ENCODE assay signal across 9 mouse cellular contexts in genomic region chr11:96319071-96319902, GRCm38 (mm10). TPM values are rescaled to one million over a fixed set of nuclear protein-coding genes. Genes with fewer than 3 reads are reported as not detected.
DNase-seq lines count a peak whose midpoint lies in the region; ATAC-seq and TF ChIP-seq lines count a peak whose summit lies in the region.
"Had no signal": no experiment of that assay in that cellular context is flagged by ENCODE, and none has a peak within 500 bp of the region (broad histone marks: within the 10 kb centered on the region; RNA-seq: fewer than 3 reads in every experiment).

No protein-coding gene starts in this region.

- peak overlapping the region; percentile 34 for H3K4me3 ChIP-seq in testis, adult 2 months (ENCODE audit: control insufficient read depth, low read depth, low read length)
- peak overlapping the region; percentile 49 for H3K4me3 ChIP-seq in heart, embryonic 15.5 days
- peak overlapping the region; percentile 99 for H3K4me3 ChIP-seq in neural tube, embryonic 13.5 days

- H3K36me3 ChIP-seq in testis, adult 2 months (ENCODE audit: control insufficient read depth, insufficient read depth, low read length), result no peaks in the 10 kb centered on the region
- H3K36me3 ChIP-seq in heart, embryonic 15.5 days, result no peaks in the 10 kb centered on the region
- peaks cover 10% of the 10 kb centered on the region; the same call in 1 of the 2 replicates for H3K36me3 ChIP-seq in neural tube, embryonic 13.5 days

- H3K27me3 ChIP-seq in testis, adult 2 months (ENCODE audit: control insufficient read depth, insufficient read depth, low read length), result peaks cover 10% of the 10 kb centered on the region; the same call in 1 of the 2 replicates
- H3K27me3 ChIP-seq in heart, embryonic 15.5 days, result peaks cover 100% of the 10 kb centered on the region
- no peaks in the 10 kb centered on the region for H3K27me3 ChIP-seq in neural tube, embryonic 13.5 days

- ATAC-seq in heart, embryonic 15.5 days (replicated peaks; ENCODE audit: insufficient number of reproducible peaks, insufficient read depth, low FRiP score, low read depth), result peak; percentile 9; the same call in 1 of the 2 replicates
- ATAC-seq in neural tube, embryonic 13.5 days (ENCODE audit: low read depth), result peak; percentile 88

- H3K4me1 ChIP-seq in testis, adult 2 months (ENCODE audit: control insufficient read depth, insufficient read depth, low read length), result peaks cover 7% of the 10 kb centered on the region
- H3K4me1 ChIP-seq in heart, embryonic 15.5 days (replicated peaks), result peaks cover 13% of the 10 kb centered on the region
- H3K4me1 ChIP-seq in neural tube, embryonic 13.5 days (replicated peaks), result peaks cover 89% of the 10 kb centered on the region

- no peak for TF ChIP-seq CTCF in testis, adult 2 months (IDR thresholded peaks at IDR 0.05; ENCODE audit: control insufficient read depth, insufficient read depth, insufficient replicate concordance, low read depth, low read length)

- WGBS in heart, embryonic 15.5 days, result 1% methylated on average over 34 of the region's 34 CpGs
- under 1% methylated on average over 34 of the region's 34 CpGs for WGBS in large intestine, adult 2 months
- under 1% methylated on average over 34 of the region's 34 CpGs for WGBS in neural tube, embryonic 13.5 days

- H3K9ac ChIP-seq in heart, embryonic 15.5 days, result peak overlapping the region; percentile 48
- peak overlapping the region; percentile 100 for H3K9ac ChIP-seq in neural tube, embryonic 13.5 days

- no peaks in the 10 kb centered on the region for H3K9me3 ChIP-seq in heart, embryonic 15.5 days (replicated peaks)
- no peaks in the 10 kb centered on the region for H3K9me3 ChIP-seq in neural tube, embryonic 13.5 days

- no peak overlapping the region for H3K27ac ChIP-seq in testis, adult 2 months (ENCODE audit: control insufficient read depth, insufficient read depth, low read depth, low read length)
- peak overlapping the region; percentile 80 for H3K27ac ChIP-seq in heart, embryonic 15.5 days
- peak overlapping the region; percentile 100 for H3K27ac ChIP-seq in neural tube, embryonic 13.5 days (replicated peaks)

- no peak for DNase-seq in testis, postnatal 10 days (ENCODE audit: low spot score)
- peak; percentile 48 for DNase-seq in large intestine, adult 2 months (ENCODE audit: low read depth, low spot score)
- no peak for DNase-seq in ovary, adult 18-20 months (ENCODE audit: low spot score)
- no peak for DNase-seq in thymus, postnatal 14 days
- no peak for DNase-seq in left cerebral cortex, postnatal 25 days (ENCODE audit: low spot score in 2 of 2)

- TF ChIP-seq POLR2A in testis, adult 2 months (IDR thresholded peaks at IDR 0.05; ENCODE audit: control insufficient read depth, low read depth, low read length), result no peak

- H3K4me2 ChIP-seq in heart, embryonic 15.5 days, result peak overlapping the region; percentile 61
- peak overlapping the region; percentile 96 for H3K4me2 ChIP-seq in neural tube, embryonic 13.5 days

- intact Hi-C loops in left cerebral cortex, postnatal 25 days (cut with DNase I), result no loop called here

RNA-seq across cellular contexts. Expression of gene Hoxb4, which starts 1.2 kb away (rescaled TPM):
- 0.07 and 1.3 TPM in 2 replicates for polyA plus RNA-seq in testis, adult 2 months (2012; rRNA removed)
- polyA plus RNA-seq in heart, embryonic 15.5 days (2015; fragmentation: Nextera tagmentation; extraction: Ambion mirVana), result 0.31 and 0.70 TPM in 2 replicates
- polyA plus RNA-seq in large intestine, adult 2 months (2012; rRNA removed), result 2.5 and 3.0 TPM in 2 replicates
- polyA plus RNA-seq in neural tube, embryonic 13.5 days (2015; fragmentation: Nextera tagmentation; extraction: Ambion mirVana), result 7.5 and 8.7 TPM in 2 replicates
- not detected for total RNA-seq in left cerebral cortex, postnatal 25 days (2021)
- polyA plus RNA-seq: cortical plate, adult 2 months had no signal

RNA-seq across cellular contexts. Expression of gene Hoxb3, which starts 3.8 kb away (rescaled TPM):
- polyA plus RNA-seq in testis, adult 2 months (2012; rRNA removed), result 5.6 and 6.7 TPM in 2 replicates
- 0.71 and 0.98 TPM in 2 replicates for polyA plus RNA-seq in heart, embryonic 15.5 days (2015; fragmentation: Nextera tagmentation; extraction: Ambion mirVana)
- 2.3 and 3.4 TPM in 2 replicates for polyA plus RNA-seq in large intestine, adult 2 months (2012; rRNA removed)
- 12.8 and 14.7 TPM in 2 replicates for polyA plus RNA-seq in neural tube, embryonic 13.5 days (2015; fragmentation: Nextera tagmentation; extraction: Ambion mirVana)
- total RNA-seq in left cerebral cortex, postnatal 25 days (2021), result not detected
- polyA plus RNA-seq: cortical plate, adult 2 months had no signal

RNA-seq across cellular contexts. Expression of gene Hoxb5, which starts 16.2 kb away (rescaled TPM):
- 0.14 and 0.67 TPM in 2 replicates for polyA plus RNA-seq in testis, adult 2 months (2012; rRNA removed)
- polyA plus RNA-seq in heart, embryonic 15.5 days (2015; fragmentation: Nextera tagmentation; extraction: Ambion mirVana), result 1.4 and 3.3 TPM in 2 replicates
- polyA plus RNA-seq in large intestine, adult 2 months (2012; rRNA removed), result 2.6 and 5.1 TPM in 2 replicates
- 67.1 and 88.3 TPM in 2 replicates for polyA plus RNA-seq in neural tube, embryonic 13.5 days (2015; fragmentation: Nextera tagmentation; extraction: Ambion mirVana)
- total RNA-seq in left cerebral cortex, postnatal 25 days (2021), result not detected
- polyA plus RNA-seq: cortical plate, adult 2 months had no signal

RNA-seq across cellular contexts. Expression of gene Hoxb6, which starts 27.0 kb away (rescaled TPM):
- polyA plus RNA-seq in testis, adult 2 months (2012; rRNA removed), result 0.15 and 3.4 TPM in 2 replicates
- 0.49 and 1.2 TPM in 2 replicates for polyA plus RNA-seq in heart, embryonic 15.5 days (2015; fragmentation: Nextera tagmentation; extraction: Ambion mirVana)
- polyA plus RNA-seq in large intestine, adult 2 months (2012; rRNA removed), result 4.7 and 23.1 TPM in 2 replicates
- polyA plus RNA-seq in neural tube, embryonic 13.5 days (2015; fragmentation: Nextera tagmentation; extraction: Ambion mirVana), result 171 and 174 TPM in 2 replicates
- total RNA-seq in left cerebral cortex, postnatal 25 days (2021), result not detected
- polyA plus RNA-seq: cortical plate, adult 2 months had no signal

RNA-seq across cellular contexts. Expression of gene Hoxb2, which starts 31.0 kb away (rescaled TPM):
- 0.20 and 1.2 TPM in 2 replicates for polyA plus RNA-seq in testis, adult 2 months (2012; rRNA removed)
- 3.7 and 6.8 TPM in 2 replicates for polyA plus RNA-seq in heart, embryonic 15.5 days (2015; fragmentation: Nextera tagmentation; extraction: Ambion mirVana)
- 3.8 and 4.8 TPM in 2 replicates for polyA plus RNA-seq in large intestine, adult 2 months (2012; rRNA removed)
- 63.0 and 67.1 TPM in 2 replicates for polyA plus RNA-seq in neural tube, embryonic 13.5 days (2015; fragmentation: Nextera tagmentation; extraction: Ambion mirVana)
- not detected for total RNA-seq in left cerebral cortex, postnatal 25 days (2021)
- polyA plus RNA-seq: cortical plate, adult 2 months had no signal

Comparison
In these comparisons a context has a peak if more than half of its experiments do, and no peak if none do; other contexts are left out.
1. H3K4me3 ChIP-seq: peak in every context shown above with its lines; median percentile 99 in neural tube, embryonic 13.5 days; 49 in heart, embryonic 15.5 days; 34 in testis, adult 2 months.
2. RNA of gene Hoxb5, which starts 16.2 kb away (polyA plus RNA-seq): 67.1 to 88.3 TPM in neural tube, embryonic 13.5 days; 2.6 to 5.1 TPM in large intestine, adult 2 months, 1.4 to 3.3 TPM in heart, embryonic 15.5 days and 0.14 to 0.67 TPM in testis, adult 2 months; every median in the first group is over 10 times any median in the second.